Mouse (Mus musculus): ENCODE results near the gene Gm6370. TPM values are rescaled to one million over a fixed set of nuclear protein-coding genes. Genes with fewer than 3 reads are reported as not detected.
"Not testable (repeated sequence)": the region's sequence is repeated elsewhere in the genome, so short reads cannot be mapped to it uniquely, and the experiment has no call there.

Gene Gm6370
- polyA plus RNA-seq (2015; fragmentation: Nextera tagmentation; extraction: Ambion mirVana): not detected in 2 replicates

GRCm38 (mm10) chr5:146491063-146491462, at the start of gene Gm6370:
Gene Gm6370, plus strand, starts transcription at chr5:146491363.
- H3K27ac ChIP-seq; H3K9me3 ChIP-seq; H3K4me3 ChIP-seq; H3K36me3 ChIP-seq; H3K9ac ChIP-seq; H3K4me1 ChIP-seq (replicated peaks); H3K4me2 ChIP-seq; H3K27me3 ChIP-seq; ATAC-seq (ENCODE audit: low FRiP score): not testable (repeated sequence)
- no CpG with 5 or more reads among the region's 5 CpGs for WGBS

- H3K36me3 ChIP-seq: peaks cover 41% of the 10 kb centered on the region
- no peak overlapping the region for H3K9ac ChIP-seq
- no peaks in the 10 kb centered on the region; the same call in 1 of the 2 replicates for H3K9me3 ChIP-seq
- H3K4me1 ChIP-seq (replicated peaks): no peaks in the 10 kb centered on the region
- H3K4me2 ChIP-seq: no peak overlapping the region
- H3K27ac ChIP-seq: no peak overlapping the region
- H3K27me3 ChIP-seq: no peaks in the 10 kb centered on the region
- H3K4me3 ChIP-seq: no peak overlapping the region
- WGBS: 91% methylated on average over 2 of the region's 2 CpGs
- no peak for ATAC-seq (ENCODE audit: low FRiP score)
Observed at GRCm38 (mm10) chr5:146442767-146443166, 48.4 kb upstream of the Gm6370 start.

- no peaks in the 10 kb centered on the region for H3K4me1 ChIP-seq (replicated peaks)
- 94% methylated on average over 2 of the region's 2 CpGs for WGBS
Observed at GRCm38 (mm10) chr5:146446633-146447032, 44.5 kb upstream of the Gm6370 start.

GRCm38 (mm10) chr5:146451592-146452254, 39.4 kb upstream of the Gm6370 start:
- no peak overlapping the region for H3K9ac ChIP-seq
- no peak overlapping the region for H3K4me3 ChIP-seq
- no peaks in the 10 kb centered on the region for H3K9me3 ChIP-seq
- ATAC-seq (ENCODE audit: low FRiP score): no peak; the same call in 1 of the 2 replicates
- H3K36me3 ChIP-seq: peaks cover 49% of the 10 kb centered on the region
- H3K27me3 ChIP-seq: no peaks in the 10 kb centered on the region
- no peak overlapping the region for H3K27ac ChIP-seq
- no peak overlapping the region for H3K4me2 ChIP-seq
- WGBS: 65% methylated on average over 11 of the region's 11 CpGs
- H3K4me1 ChIP-seq (replicated peaks): no peaks in the 10 kb centered on the region

More at GRCm38 (mm10) chr5:146446633-146447032, 44.5 kb upstream of the Gm6370 start:
- no peak overlapping the region for H3K27ac ChIP-seq
- no peak overlapping the region for H3K4me3 ChIP-seq
- H3K9ac ChIP-seq: no peak overlapping the region
- no peak for ATAC-seq (ENCODE audit: low FRiP score)
- H3K9me3 ChIP-seq: no peaks in the 10 kb centered on the region
- H3K4me2 ChIP-seq: no peak overlapping the region
- H3K36me3 ChIP-seq: peaks cover 16% of the 10 kb centered on the region
- no peaks in the 10 kb centered on the region for H3K27me3 ChIP-seq

- no peaks in the 10 kb centered on the region for H3K9me3 ChIP-seq
- no peaks in the 10 kb centered on the region for H3K4me1 ChIP-seq (replicated peaks)
- H3K27me3 ChIP-seq: no peaks in the 10 kb centered on the region
- ATAC-seq (ENCODE audit: low FRiP score): no peak
- WGBS: 95% methylated on average over 6 of the region's 6 CpGs
- H3K4me2 ChIP-seq: no peak overlapping the region
- H3K36me3 ChIP-seq: peaks cover 44% of the 10 kb centered on the region
- H3K4me3 ChIP-seq: no peak overlapping the region
- no peak overlapping the region for H3K27ac ChIP-seq
- no peak overlapping the region for H3K9ac ChIP-seq
Observed at GRCm38 (mm10) chr5:146453556-146453955, 37.6 kb upstream of the Gm6370 start.

- WGBS: 85% methylated on average over 8 of the region's 8 CpGs
- Histone ChIP-seq H3K4me3 (no peak overlapping the region), H3K4me1 (replicated peaks) (no peaks in the 10 kb centered on the region), H3K27me3 (no peaks in the 10 kb centered on the region), H3K27ac (no peak overlapping the region), H3K4me2 (no peak overlapping the region), H3K9ac (no peak overlapping the region), H3K36me3 (peaks cover 57% of the 10 kb centered on the region), H3K9me3 (no peaks in the 10 kb centered on the region)
- no peak for ATAC-seq (ENCODE audit: low FRiP score)
Observed at GRCm38 (mm10) chr5:146461612-146462011, 29.6 kb upstream of the Gm6370 start.

GRCm38 (mm10) chr5:146466663-146467062, 24.5 kb upstream of the Gm6370 start:
- Histone ChIP-seq H3K27me3 (no peaks in the 10 kb centered on the region), H3K4me1 (replicated peaks) (no peaks in the 10 kb centered on the region), H3K36me3 (peaks cover 71% of the 10 kb centered on the region), H3K4me2 (no peak overlapping the region), H3K9ac (no peak overlapping the region; the same call in 1 of the 2 replicates), H3K4me3 (no peak overlapping the region), H3K27ac (no peak overlapping the region), H3K9me3 (no peaks in the 10 kb centered on the region)
- 95% methylated on average over 19 of the region's 19 CpGs for WGBS
- no peak for ATAC-seq (ENCODE audit: low FRiP score)

- no peak overlapping the region for H3K9ac ChIP-seq
- H3K27me3 ChIP-seq: no peaks in the 10 kb centered on the region
- peaks cover 64% of the 10 kb centered on the region for H3K36me3 ChIP-seq
- no peak overlapping the region for H3K4me3 ChIP-seq
- H3K4me1 ChIP-seq (replicated peaks): no peaks in the 10 kb centered on the region
- no peak for ATAC-seq (ENCODE audit: low FRiP score)
- H3K4me2 ChIP-seq: no peak overlapping the region
- 95% methylated on average over 9 of the region's 9 CpGs for WGBS
- H3K27ac ChIP-seq: no peak overlapping the region
- no peaks in the 10 kb centered on the region for H3K9me3 ChIP-seq
Observed at GRCm38 (mm10) chr5:146468311-146468710, 22.9 kb upstream of the Gm6370 start.

GRCm38 (mm10) chr5:146470821-146471220, 20.3 kb upstream of the Gm6370 start:
- ATAC-seq (ENCODE audit: low FRiP score): no peak
- Histone ChIP-seq H3K9ac (no peak overlapping the region), H3K27me3 (no peaks in the 10 kb centered on the region), H3K4me2 (no peak overlapping the region), H3K9me3 (no peaks in the 10 kb centered on the region), H3K4me3 (no peak overlapping the region), H3K4me1 (replicated peaks) (no peaks in the 10 kb centered on the region), H3K36me3 (peaks cover 58% of the 10 kb centered on the region), H3K27ac (no peak overlapping the region)
- 88% methylated on average over 9 of the region's 9 CpGs for WGBS

GRCm38 (mm10) chr5:146471311-146471710, 19.9 kb upstream of the Gm6370 start:
- Histone ChIP-seq H3K9me3 (no peaks in the 10 kb centered on the region), H3K4me3 (no peak overlapping the region), H3K27me3 (no peaks in the 10 kb centered on the region), H3K4me2 (no peak overlapping the region), H3K9ac (no peak overlapping the region), H3K4me1 (replicated peaks) (no peaks in the 10 kb centered on the region), H3K27ac (no peak overlapping the region), H3K36me3 (peaks cover 53% of the 10 kb centered on the region)
- WGBS: 88% methylated on average over 5 of the region's 5 CpGs
- no peak for ATAC-seq (ENCODE audit: low FRiP score)

GRCm38 (mm10) chr5:146471821-146472220, 19.3 kb upstream of the Gm6370 start:
- Histone ChIP-seq H3K9me3 (no peaks in the 10 kb centered on the region), H3K4me3 (no peak overlapping the region), H3K27ac (no peak overlapping the region), H3K4me2 (no peak overlapping the region), H3K27me3 (no peaks in the 10 kb centered on the region), H3K4me1 (replicated peaks) (no peaks in the 10 kb centered on the region), H3K36me3 (peaks cover 48% of the 10 kb centered on the region), H3K9ac (no peak overlapping the region)
- WGBS: 94% methylated on average over 12 of the region's 12 CpGs
- no peak for ATAC-seq (ENCODE audit: low FRiP score)

GRCm38 (mm10) chr5:146479564-146479963, 11.6 kb upstream of the Gm6370 start:
- not testable (repeated sequence) for ATAC-seq (ENCODE audit: low FRiP score)

GRCm38 (mm10) chr5:146481665-146482064, 9.5 kb upstream of the Gm6370 start, which contains the start of gene Gm6408:
Gene Gm6408, plus strand, starts transcription at chr5:146481965.
- not testable (repeated sequence) for H3K4me3 ChIP-seq; H3K4me1 ChIP-seq (replicated peaks); H3K36me3 ChIP-seq; ATAC-seq (ENCODE audit: low FRiP score); H3K27ac ChIP-seq; H3K9ac ChIP-seq; H3K4me2 ChIP-seq; H3K27me3 ChIP-seq; H3K9me3 ChIP-seq
- WGBS: 95% methylated on average over 3 of the region's 3 CpGs

More at GRCm38 (mm10) chr5:146479564-146479963, 11.6 kb upstream of the Gm6370 start:
- not testable (repeated sequence) for H3K4me3 ChIP-seq; H3K36me3 ChIP-seq; H3K9ac ChIP-seq; H3K4me2 ChIP-seq; H3K9me3 ChIP-seq; H3K27ac ChIP-seq; H3K4me1 ChIP-seq (replicated peaks); H3K27me3 ChIP-seq
- 8% methylated on average over 4 of the region's 4 CpGs for WGBS
